ENCODE assay signal across 11 mouse cellular contexts in the genomic region with DNA sequence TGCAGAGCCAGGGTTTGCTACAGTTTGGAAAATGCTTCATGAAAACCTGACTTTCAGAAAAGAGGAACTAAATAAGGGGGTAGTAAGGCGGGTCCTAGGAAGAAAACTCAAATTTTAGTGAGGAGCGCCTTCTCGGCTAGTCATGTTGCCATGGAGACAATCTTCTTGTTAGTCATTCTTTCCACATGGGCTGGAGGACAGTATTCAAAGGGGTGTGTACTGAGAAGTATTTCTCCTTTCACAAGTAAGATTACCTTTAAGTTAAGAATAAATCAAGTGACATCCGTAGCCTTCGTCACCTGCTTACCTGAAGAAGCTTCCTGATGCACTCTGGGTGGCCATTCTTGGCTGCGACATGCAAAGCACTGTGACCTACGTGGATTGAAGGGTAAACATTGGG. TPM values are rescaled to one million over a fixed set of nuclear protein-coding genes. Genes with fewer than 3 reads are reported as not detected.
A peak's percentile ranks its signal among the peaks of the same experiment; 100 is the strongest.
DNase-seq lines count a peak whose midpoint lies in the region; ATAC-seq lines count a peak whose summit lies in the region.
"Had no signal": no experiment of that assay in that cellular context is flagged by ENCODE, and none has a peak within 500 bp of the region (broad histone marks: within the 10 kb centered on the region; RNA-seq: fewer than 3 reads in every experiment).

No protein-coding gene starts in this region.

- no peaks in the 10 kb centered on the region for H3K27me3 ChIP-seq in forebrain, embryonic 16.5 days (replicated peaks; ENCODE audit: control insufficient read depth, insufficient read depth, low read length)
- H3K27me3 ChIP-seq in forebrain, embryonic 13.5 days: no peaks in the 10 kb centered on the region
- no peaks in the 10 kb centered on the region for H3K27me3 ChIP-seq in midbrain, embryonic 11.5 days (ENCODE audit: control insufficient read depth, insufficient read depth, low read length)

- 0 out of 2 replicates have a peak, but pooled peaks have one; percentile 19 for ATAC-seq in forebrain, embryonic 16.5 days
- no peak for ATAC-seq in forebrain, embryonic 13.5 days
- no peak for ATAC-seq in midbrain, embryonic 11.5 days (ENCODE audit: low FRiP score)

- peaks cover 5% of the 10 kb centered on the region; the same call in 1 of the 2 replicates for H3K9me3 ChIP-seq in forebrain, embryonic 16.5 days (ENCODE audit: control insufficient read depth, low read length)
- no peaks in the 10 kb centered on the region for H3K9me3 ChIP-seq in forebrain, embryonic 13.5 days (replicated peaks)
- no peaks in the 10 kb centered on the region for H3K9me3 ChIP-seq in midbrain, embryonic 11.5 days (ENCODE audit: control insufficient read depth, low read length)

- H3K36me3 ChIP-seq in forebrain, embryonic 16.5 days (ENCODE audit: control insufficient read depth, insufficient read depth): peaks cover 4% of the 10 kb centered on the region
- H3K36me3 ChIP-seq in forebrain, embryonic 13.5 days (ENCODE audit: poor library complexity, severe bottlenecking): peaks cover 9% of the 10 kb centered on the region
- H3K36me3 ChIP-seq in midbrain, embryonic 11.5 days (ENCODE audit: control insufficient read depth, insufficient read depth, low read length): peaks cover 6% of the 10 kb centered on the region

- H3K9ac ChIP-seq in forebrain, embryonic 16.5 days (replicated peaks; ENCODE audit: low read depth, low read length): no peak overlapping the region
- H3K9ac ChIP-seq in forebrain, embryonic 13.5 days: no peak overlapping the region
- no peak overlapping the region for H3K9ac ChIP-seq in midbrain, embryonic 11.5 days (ENCODE audit: low read length)

- peak; percentile 31 for DNase-seq in lung, postnatal 10 days
- DNase-seq in lung, postnatal 25 days (ENCODE audit: low spot score): no peak
- DNase-seq in heart, postnatal 4 days: peak; percentile 19
- peak; percentile 15 for DNase-seq in telencephalon, adult 2 months (ENCODE audit: low read depth, low spot score)
- no peak for DNase-seq in midbrain, embryonic 11.5 days (ENCODE audit: low spot score, missing footprints)
- no peak for DNase-seq in gastrocnemius, postnatal 25 days
- DNase-seq: left cerebral cortex, postnatal 4 days had no signal

- no peak overlapping the region for H3K27ac ChIP-seq in forebrain, embryonic 16.5 days (ENCODE audit: low read length)
- no peak overlapping the region for H3K27ac ChIP-seq in forebrain, embryonic 13.5 days
- no peak overlapping the region for H3K27ac ChIP-seq in midbrain, embryonic 11.5 days (ENCODE audit: low read depth, low read length)

- H3K4me2 ChIP-seq in forebrain, embryonic 16.5 days (ENCODE audit: low read length): no peak overlapping the region
- no peak overlapping the region for H3K4me2 ChIP-seq in forebrain, embryonic 13.5 days
- no peak overlapping the region for H3K4me2 ChIP-seq in midbrain, embryonic 11.5 days

- 83% methylated on average over 7 of the region's 7 CpGs for WGBS in forebrain, embryonic 16.5 days
- 78% methylated on average over 7 of the region's 7 CpGs for WGBS in forebrain, embryonic 13.5 days
- WGBS in midbrain, embryonic 11.5 days: 75% methylated on average over 7 of the region's 7 CpGs

- H3K4me1 ChIP-seq in forebrain, embryonic 16.5 days (replicated peaks; ENCODE audit: control insufficient read depth, insufficient read depth, low read length): 0 out of 2 replicates have a peak, but pooled peaks cover 4% of the 10 kb centered on the region
- H3K4me1 ChIP-seq in forebrain, embryonic 13.5 days: peaks cover 15% of the 10 kb centered on the region; the same call in 1 of the 2 replicates
- no peaks in the 10 kb centered on the region for H3K4me1 ChIP-seq in midbrain, embryonic 11.5 days (ENCODE audit: control insufficient read depth, insufficient read depth, low read length)

- H3K4me3 ChIP-seq in forebrain, embryonic 16.5 days (replicated peaks; ENCODE audit: low read length): no peak overlapping the region
- H3K4me3 ChIP-seq in forebrain, embryonic 13.5 days: no peak overlapping the region
- no peak overlapping the region for H3K4me3 ChIP-seq in midbrain, embryonic 11.5 days (ENCODE audit: low read depth, low read length)

RNA-seq across cellular contexts. Expression of a gene that starts 40.9 kb away (rescaled TPM):
- not detected in 2 replicates for polyA plus RNA-seq in forebrain, embryonic 16.5 days (2015; fragmentation: Nextera tagmentation; extraction: Ambion mirVana)
- not detected in 2 replicates for polyA plus RNA-seq in forebrain, embryonic 13.5 days (2015; fragmentation: Nextera tagmentation; extraction: Ambion mirVana)
- total RNA-seq in heart, postnatal 4 days (2021): not detected
- not detected in 2 replicates for polyA plus RNA-seq in midbrain, embryonic 11.5 days (2014; fragmentation: Nextera tagmentation; extraction: Ambion mirVana)
- not detected for total RNA-seq in gastrocnemius, postnatal 25 days (2021)
- total RNA-seq: left cerebral cortex, postnatal 4 days had no signal
- polyA plus RNA-seq: frontal cortex, adult 2 months; kidney, embryonic 14.5 days had no signal

Comparison
In these comparisons a context has a peak if more than half of its experiments do, and no peak if none do; other contexts are left out.
1. DNase-seq: peak in lung, postnatal 10 days (single experiment), heart, postnatal 4 days (single experiment) and telencephalon, adult 2 months (single experiment); none in lung, postnatal 25 days (single experiment), midbrain, embryonic 11.5 days (single experiment) and gastrocnemius, postnatal 25 days (single experiment).